Mouse (Mus musculus) ES-Bruce4 (cell line): ENCODE measurements around the gene Nomo1. TPM values are rescaled to one million over a fixed set of nuclear protein-coding genes. Genes with fewer than 3 reads are reported as not detected.

Experiments used
- H3K27ac ChIP-seq: 2 replicates; pipeline ENCODE4 v1.5.1; 2012; ENCODE audit warnings: low read length, inconsistent platforms; ENCODE audit not compliant: insufficient read depth
- H3K27me3 ChIP-seq: 2 replicates; pipeline ENCODE4 v1.6.1; 2012; ENCODE audit warnings: mild to moderate bottlenecking, low read length, inconsistent platforms; ENCODE audit not compliant: control insufficient read depth, poor library complexity, insufficient read depth, severe bottlenecking
- H3K36me3 ChIP-seq: 2 replicates; pipeline ENCODE4 v1.6.1; 2012; ENCODE audit warnings: inconsistent platforms, mild to moderate bottlenecking, low read length, moderate library complexity; ENCODE audit not compliant: control insufficient read depth, poor library complexity, insufficient read depth, severe bottlenecking
- H3K4me1 ChIP-seq: one replicate; pipeline ENCODE4 v1.8.1; 2011; ENCODE audit warnings: low read length; ENCODE audit not compliant: control insufficient read depth, insufficient read depth
- H3K4me3 ChIP-seq: 2 replicates; pipeline ENCODE4 v1.5.1; 2011; ENCODE audit warnings: low read depth, mild to moderate bottlenecking, low read length
- H3K9ac ChIP-seq: 2 replicates; pipeline ENCODE4 v1.6.1; 2012; ENCODE audit warnings: low read depth, mild to moderate bottlenecking, inconsistent platforms; ENCODE audit not compliant: poor library complexity, severe bottlenecking
- H3K9me3 ChIP-seq: replicated peaks from 2 replicates; pipeline ENCODE4 v1.6.1; 2012; ENCODE audit warnings: mild to moderate bottlenecking, low read length, inconsistent platforms; ENCODE audit not compliant: control insufficient read depth, poor library complexity, insufficient read depth, severe bottlenecking
- CTCF ChIP-seq: IDR thresholded peaks from one replicate; pipeline ENCODE4 v1.8.1; 2011; ENCODE audit warnings: low read depth, low read length
- EP300 ChIP-seq: IDR thresholded peaks from 2 replicates; pipeline ENCODE4 v1.6.1; 2011; ENCODE audit warnings: low read depth, low read length; ENCODE audit not compliant: insufficient read depth
- POLR2A ChIP-seq: IDR thresholded peaks from one replicate; pipeline ENCODE4 v1.8.1; 2011; ENCODE audit warnings: low read length; ENCODE audit not compliant: insufficient read depth
- polyA plus RNA-seq: library from polyadenylated mRNA; stranded (reverse); fragments of >200 nt; gene quantifications from 2 replicates; pipeline ENCODE4 v1.2.4, GENCODE M21; 2011; ENCODE audit warnings: low read depth; ENCODE audit not compliant: missing spikeins, insufficient read depth, insufficient read length

Gene Nomo1
- polyA plus RNA-seq = 130 and 134 TPM in 2 replicates

GRCm38 (mm10) chr7:46033109-46033869 is at the start of gene Nomo1:
Nomo1 (plus strand) TSS chr7:46033698.
- Histone ChIP-seq H3K27me3 (no peaks in the 10 kb centered on the region), H3K36me3 (peaks cover 7% of the 10 kb centered on the region), H3K9ac (peak within 1 kb of the TSS; percentile 80), H3K27ac (peak within 1 kb of the TSS; percentile 9), H3K4me3 (peak within 1 kb of the TSS; percentile 78), H3K4me1 (peaks cover 2% of the 10 kb centered on the region), H3K9me3 (no peaks in the 10 kb centered on the region)
- TF ChIP-seq POLR2A (peak; percentile 57), CTCF (peak; percentile 73), EP300 (no peak)

GRCm38 (mm10) chr7:45986893-45987292 is 46.6 kb upstream of the Nomo1 start:
- Histone ChIP-seq H3K27ac (no peak overlapping the region), H3K27me3 (no peaks in the 10 kb centered on the region), H3K9ac (no peak overlapping the region), H3K36me3 (no peaks in the 10 kb centered on the region), H3K4me3 (no peak overlapping the region), H3K4me1 (no peaks in the 10 kb centered on the region), H3K9me3 (no peaks in the 10 kb centered on the region)
- TF ChIP-seq EP300 = no peak
- no peak for TF ChIP-seq POLR2A
- TF ChIP-seq CTCF = no peak

- no peak for TF ChIP-seq CTCF
- TF ChIP-seq POLR2A = no peak
- TF ChIP-seq EP300 = no peak
- no peaks in the 10 kb centered on the region for H3K36me3 ChIP-seq
- no peak overlapping the region for H3K27ac ChIP-seq
- H3K27me3 ChIP-seq = no peaks in the 10 kb centered on the region
- H3K9ac ChIP-seq = no peak overlapping the region
- H3K9me3 ChIP-seq = no peaks in the 10 kb centered on the region
- no peak overlapping the region for H3K4me3 ChIP-seq
- H3K4me1 ChIP-seq = no peaks in the 10 kb centered on the region
Observed at GRCm38 (mm10) chr7:45988344-45988743, 45.2 kb upstream of the Nomo1 start.

GRCm38 (mm10) chr7:45992470-45992869 is 41.0 kb upstream of the Nomo1 start:
- Histone ChIP-seq H3K27ac (no peak overlapping the region), H3K36me3 (no peaks in the 10 kb centered on the region), H3K9me3 (no peaks in the 10 kb centered on the region), H3K27me3 (no peaks in the 10 kb centered on the region), H3K9ac (no peak overlapping the region), H3K4me3 (no peak overlapping the region), H3K4me1 (no peaks in the 10 kb centered on the region)
- no peak for TF ChIP-seq POLR2A
- TF ChIP-seq CTCF = no peak
- no peak for TF ChIP-seq EP300

GRCm38 (mm10) chr7:46000577-46000976 is 32.9 kb upstream of the Nomo1 start:
- Histone ChIP-seq H3K9me3 (no peaks in the 10 kb centered on the region), H3K4me3 (no peak overlapping the region), H3K9ac (no peak overlapping the region), H3K4me1 (no peaks in the 10 kb centered on the region), H3K36me3 (no peaks in the 10 kb centered on the region), H3K27ac (no peak overlapping the region), H3K27me3 (no peaks in the 10 kb centered on the region)
- TF ChIP-seq POLR2A = no peak
- TF ChIP-seq CTCF = no peak
- TF ChIP-seq EP300 = no peak

GRCm38 (mm10) chr7:46002748-46003147 is 30.8 kb upstream of the Nomo1 start:
- no peaks in the 10 kb centered on the region for H3K4me1 ChIP-seq
- H3K27ac ChIP-seq = no peak overlapping the region
- no peak overlapping the region for H3K9ac ChIP-seq
- no peaks in the 10 kb centered on the region for H3K27me3 ChIP-seq
- H3K36me3 ChIP-seq = no peaks in the 10 kb centered on the region
- H3K4me3 ChIP-seq = no peak overlapping the region
- TF ChIP-seq CTCF (peak; percentile 15), POLR2A (no peak)
- no peaks in the 10 kb centered on the region for H3K9me3 ChIP-seq
